Mouse (Mus musculus) small intestine, adult 2 months (tissue): ENCODE results near the gene Nrxn1.

Source experiments
- CTCF ChIP-seq: fragments of 200-500 bp; IDR thresholded peaks from 2 replicates; pipeline ENCODE4 v1.5.1; 2012; ENCODE audit warnings: low read depth, mild to moderate bottlenecking, control low read depth, inconsistent platforms, low read length, moderate library complexity, mixed read lengths; ENCODE audit not compliant: insufficient replicate concordance, insufficient read length; ENCODE audit errors: extremely low read depth
- POLR2A ChIP-seq: fragments of 200-500 bp; IDR thresholded peaks from 2 replicates; pipeline ENCODE4 v1.6.1; 2012; ENCODE audit warnings: low read depth, mild to moderate bottlenecking, control low read depth, inconsistent platforms, low read length, moderate library complexity

- TF ChIP-seq POLR2A (no peak), CTCF (no peak)
Measured at GRCm38 (mm10) chr17:90912746-90913145, 180.1 kb downstream of the Nrxn1 start.
